Mouse (Mus musculus): ENCODE results near the gene Srebf1. TPM values are rescaled to one million over a fixed set of nuclear protein-coding genes. Genes with fewer than 3 reads are reported as not detected.

Srebf1 gene
- total RNA-seq, 2 experiments from 2014 or later, result 48.6 to 53.1 TPM

DNA sequence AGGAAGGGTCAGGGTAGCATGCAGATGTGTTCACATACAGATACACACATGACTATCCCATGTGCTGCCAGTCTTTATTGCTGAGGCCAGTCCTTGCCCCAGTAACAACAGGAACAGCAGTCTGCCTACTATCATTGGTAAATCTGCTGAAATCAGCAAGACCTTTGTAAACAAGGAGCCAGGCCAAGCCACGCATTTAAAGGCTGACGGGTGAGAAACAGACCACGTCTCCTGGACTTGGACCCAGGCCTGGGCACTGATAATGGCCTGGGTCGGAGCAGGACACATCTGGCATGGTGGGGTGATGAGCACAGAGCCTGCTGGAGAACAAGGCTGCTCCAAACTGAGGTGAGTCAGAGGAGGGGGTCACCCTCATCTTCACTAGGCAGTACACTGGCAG is 18.1 kb upstream of the Srebf1 start:
- DNase-seq (ENCODE audit: low spot score in 2 of 2), result no peak

DNA sequence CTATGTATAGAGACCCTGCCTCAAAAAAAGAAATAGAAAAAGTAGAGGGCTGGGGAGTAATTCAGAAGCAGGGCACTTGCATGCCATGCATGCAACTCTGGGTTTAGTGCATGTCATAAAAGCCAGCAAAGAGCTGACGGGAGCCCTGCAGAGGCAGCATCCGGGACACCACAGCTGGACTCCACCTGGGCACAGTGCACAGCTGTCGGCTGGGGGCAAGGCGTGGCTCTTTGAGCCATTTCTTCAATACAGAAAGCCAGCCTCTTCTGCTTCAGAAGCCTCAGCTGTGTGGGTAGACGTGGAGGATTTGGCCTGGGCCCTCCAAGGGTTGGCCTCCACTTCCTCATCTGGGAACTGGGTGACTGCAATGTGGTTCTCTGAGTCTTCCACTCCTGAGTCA is 13.0 kb upstream of the Srebf1 start:
- no peak for DNase-seq (ENCODE audit: low spot score in 2 of 2)

DNA sequence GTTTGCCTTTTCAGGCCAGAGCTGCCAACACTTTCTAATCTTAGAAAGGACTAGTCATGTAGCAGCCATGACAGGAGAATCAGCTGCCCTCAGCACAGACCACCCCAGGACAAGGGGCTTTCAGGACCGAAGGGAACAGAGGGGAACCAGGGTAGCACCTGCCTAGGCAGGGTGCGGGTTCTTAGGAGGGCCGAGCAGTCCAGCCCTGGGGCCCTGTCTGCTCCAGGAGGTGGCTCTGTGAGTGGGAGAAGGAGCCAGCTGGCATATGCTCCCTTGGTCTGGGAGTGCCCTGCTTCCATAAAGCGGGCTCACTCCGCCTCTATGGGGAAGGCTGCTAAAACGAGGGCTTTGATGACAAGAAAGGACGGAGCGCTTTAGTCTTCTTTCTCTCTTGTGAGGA is 10.9 kb upstream of the Srebf1 start:
- no peak for DNase-seq (ENCODE audit: low spot score in 2 of 2)

DNA sequence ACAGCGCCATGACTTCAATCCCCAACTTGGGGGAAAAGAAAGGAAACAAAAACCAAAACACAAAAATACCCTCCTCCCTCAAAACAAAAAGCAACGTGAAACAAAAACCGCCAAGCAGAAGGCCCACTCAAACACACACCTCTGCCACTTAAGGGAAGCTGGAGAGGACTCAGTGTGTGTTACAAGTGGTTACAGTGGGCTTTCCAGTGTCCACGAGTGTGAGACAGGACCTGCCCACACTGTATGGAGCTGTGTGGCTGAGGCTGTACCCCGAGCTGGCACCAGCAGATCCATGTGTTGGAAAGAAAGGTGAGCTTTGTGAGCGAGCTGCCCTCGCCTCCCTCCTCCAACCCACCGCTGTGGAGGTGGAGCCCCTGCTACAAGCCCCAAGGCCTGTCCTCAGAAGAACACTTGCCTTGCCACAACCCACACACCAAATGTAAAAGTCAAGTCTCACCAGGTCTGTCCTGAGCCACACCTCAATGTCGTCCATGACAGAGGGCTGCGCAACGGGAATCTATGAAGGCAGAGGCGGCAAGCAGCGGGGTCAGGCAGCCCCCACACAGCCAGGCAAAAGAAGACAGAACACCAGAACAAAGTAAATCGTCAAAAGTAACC is 10.2 kb upstream of the Srebf1 start:
- no peak for DNase-seq (ENCODE audit: low spot score in 2 of 2)

DNA sequence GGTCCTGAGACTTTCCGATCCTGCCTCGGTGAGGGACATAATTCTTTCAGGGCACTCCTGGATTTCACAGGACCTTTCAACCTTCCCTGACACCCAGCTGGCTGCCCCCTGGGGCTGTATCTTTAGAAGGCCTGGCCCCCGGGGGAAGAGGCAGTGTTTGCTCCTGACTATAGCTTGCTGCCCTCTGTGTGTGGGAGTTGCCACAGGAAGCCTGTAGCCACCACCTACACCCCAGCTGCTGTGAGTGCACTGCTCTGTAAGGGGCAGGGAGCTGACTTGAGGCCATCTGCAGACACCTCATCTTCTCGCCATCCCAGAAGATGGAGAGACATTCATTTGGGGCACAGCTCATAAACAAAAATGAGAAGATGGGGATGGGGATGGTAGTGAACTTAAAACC is 9.6 kb upstream of the Srebf1 start:
- DNase-seq (ENCODE audit: low spot score in 2 of 2), result no peak

DNA sequence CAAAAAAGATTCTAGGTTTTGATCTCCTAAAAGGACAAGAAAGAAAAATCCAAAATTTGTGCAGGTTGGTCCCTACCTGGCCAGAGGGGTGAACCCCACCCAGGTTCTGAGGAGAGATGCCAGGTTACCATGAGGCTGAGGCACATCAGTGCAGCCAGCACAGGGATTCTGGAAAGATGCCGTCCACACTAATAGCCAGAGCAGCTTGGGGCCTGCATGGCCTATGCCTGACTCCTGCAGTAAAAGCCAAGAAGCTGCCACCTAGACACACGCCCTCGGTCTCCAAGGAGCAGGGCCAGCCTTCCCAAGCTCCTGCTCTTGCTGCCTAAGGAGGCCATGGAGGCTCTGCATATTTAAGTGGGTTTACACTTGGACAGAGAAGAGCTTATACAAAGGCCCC is 8.9 kb upstream of the Srebf1 start:
- DNase-seq (ENCODE audit: low spot score in 2 of 2), result no peak

DNA sequence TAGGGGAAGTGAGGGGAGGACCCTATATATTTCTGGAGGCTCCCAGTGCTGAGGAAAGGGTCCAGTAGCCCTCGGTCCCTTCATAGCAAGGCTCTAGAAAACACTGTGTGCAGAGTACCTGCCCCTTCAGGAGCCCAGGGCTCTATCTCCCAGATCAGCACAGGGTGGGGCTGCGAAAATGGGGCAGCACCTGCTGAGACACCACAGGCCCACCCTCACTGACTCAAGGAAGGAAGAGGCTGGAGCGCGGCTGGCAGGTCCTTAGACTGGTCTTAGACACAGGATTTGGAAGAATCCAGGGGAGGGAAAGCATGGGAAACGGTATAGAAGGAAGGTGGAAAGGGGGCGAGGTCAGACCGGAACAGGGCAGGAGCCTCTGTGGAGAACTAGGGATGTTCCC is 8.1 kb upstream of the Srebf1 start:
- DNase-seq (ENCODE audit: low spot score in 2 of 2), result no peak

DNA sequence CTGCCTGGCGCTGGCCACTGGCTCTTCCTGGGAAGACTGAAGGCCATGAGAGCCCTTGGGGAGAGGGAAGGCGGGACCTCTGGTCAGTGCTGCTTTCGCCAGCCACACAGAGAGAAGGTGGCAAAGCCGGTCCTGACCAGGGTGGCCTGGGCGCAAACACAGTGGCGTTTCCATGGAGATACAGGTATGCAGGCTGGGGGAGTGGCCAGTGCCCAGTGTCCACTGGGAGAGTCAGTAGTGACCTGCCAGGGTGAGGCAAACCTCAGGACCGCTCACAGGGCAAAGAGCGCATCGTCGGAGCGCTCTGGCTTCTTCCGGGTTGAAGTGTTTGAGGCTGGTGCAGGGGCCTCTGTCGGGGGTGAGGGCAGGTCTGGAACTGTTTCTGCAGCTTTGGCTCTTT is 7.4 kb upstream of the Srebf1 start:
- no peak for DNase-seq (ENCODE audit: low spot score in 2 of 2)

DNA sequence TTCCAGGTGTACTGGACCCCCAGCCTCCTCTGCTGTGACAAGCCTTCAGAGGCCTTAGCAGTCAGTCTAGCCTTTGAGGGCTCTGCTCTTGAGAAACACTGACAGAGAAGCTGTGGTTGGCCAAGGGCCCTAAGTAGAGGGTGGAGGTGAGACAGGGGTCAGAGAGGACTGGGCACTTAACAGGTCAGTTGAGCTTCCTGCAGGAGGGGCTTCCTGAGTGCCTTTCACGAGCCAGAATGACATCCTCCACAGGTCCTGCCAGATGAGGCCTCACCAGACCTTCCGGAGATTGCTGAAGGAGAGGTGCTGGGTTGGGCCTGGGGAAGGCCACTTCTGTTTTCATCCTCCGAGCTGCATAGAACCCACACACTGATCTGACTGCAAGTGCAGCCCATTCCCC is 6.1 kb upstream of the Srebf1 start:
- no peak for DNase-seq (ENCODE audit: low spot score in 2 of 2)

DNA sequence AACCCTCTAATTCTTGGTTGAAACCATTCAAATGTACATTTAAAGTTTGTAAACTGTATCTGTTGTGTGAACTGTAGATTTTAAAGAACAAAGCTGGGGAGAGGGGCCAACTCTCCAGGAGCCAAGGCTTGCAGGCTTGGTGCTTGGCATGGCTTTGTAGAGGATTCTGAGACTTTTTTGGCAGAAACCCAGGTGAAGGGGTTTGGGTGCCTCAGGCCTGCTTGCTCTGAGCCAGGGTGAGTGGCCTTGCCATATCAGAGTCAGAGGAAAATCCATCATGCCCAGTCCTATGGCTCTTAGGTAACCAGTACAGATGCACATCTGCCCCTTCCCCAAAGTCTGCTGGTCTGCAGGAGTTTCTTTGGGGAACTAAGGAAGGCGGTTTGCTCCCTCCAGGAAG is 3.5 kb upstream of the Srebf1 start:
- DNase-seq (ENCODE audit: low spot score in 2 of 2), result no peak

DNA sequence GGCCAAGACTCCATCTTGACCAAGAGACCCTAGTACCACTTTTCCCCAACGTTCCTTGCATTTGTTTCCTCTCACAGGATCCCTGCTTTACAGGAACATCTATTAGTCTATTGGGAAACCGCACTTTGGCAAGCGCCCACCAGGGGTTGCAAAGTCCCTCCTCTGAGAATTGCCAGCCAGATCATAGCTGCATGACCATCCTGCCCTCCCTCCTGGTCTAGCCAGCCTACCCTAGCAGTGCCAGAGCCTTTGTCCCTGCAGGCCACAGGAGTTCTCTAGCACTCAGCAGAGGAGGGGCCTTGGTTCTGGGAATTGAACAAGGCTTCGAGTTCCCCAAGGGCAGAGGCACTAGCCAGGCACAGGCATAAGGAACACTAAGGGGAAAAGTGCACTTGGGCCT is 2.3 kb upstream of the Srebf1 start:
- no peak for DNase-seq (ENCODE audit: low spot score in 2 of 2)

DNA sequence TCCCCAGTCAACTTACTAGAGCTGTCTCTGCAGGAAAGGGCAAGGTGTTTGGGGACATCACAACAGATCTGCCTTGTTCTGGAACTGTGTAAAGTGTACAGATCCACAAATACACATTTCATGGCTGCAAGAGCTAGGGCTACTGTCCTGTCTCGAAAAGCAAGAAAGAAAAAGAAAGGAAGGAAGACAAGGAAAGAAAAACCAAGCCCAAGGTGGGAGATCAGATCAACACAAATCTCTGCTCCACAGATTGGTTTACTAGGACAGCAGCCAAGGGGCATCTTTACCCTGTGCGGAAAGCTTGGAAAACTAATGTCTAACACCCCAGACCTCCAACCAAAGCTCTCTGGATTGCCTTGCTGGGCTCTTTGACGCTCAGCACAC is 304 bp downstream of the Srebf1 start:
- DNase-seq (ENCODE audit: low spot score in 2 of 2), result no peak

DNA sequence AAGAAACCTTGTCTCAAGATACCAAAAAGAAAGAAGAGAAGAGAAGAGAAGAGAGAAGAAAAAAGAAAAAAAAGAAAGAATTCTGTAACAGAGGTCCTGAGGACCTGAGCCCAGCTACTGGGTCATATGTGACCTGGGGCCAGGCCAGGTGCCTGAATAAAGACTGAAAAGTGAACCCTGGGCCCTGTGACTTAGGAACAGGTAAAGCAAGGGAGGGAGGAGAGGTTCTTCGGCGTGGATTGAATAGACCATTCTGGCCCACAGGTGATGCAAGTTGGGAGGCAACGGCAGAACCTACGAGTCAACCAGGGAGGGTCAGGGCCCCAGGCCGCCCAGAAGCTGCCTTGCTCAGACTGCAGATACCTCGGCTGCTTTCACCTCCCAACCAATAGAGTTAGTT is 956 bp downstream of the Srebf1 start:
- DNase-seq (ENCODE audit: low spot score in 2 of 2), result no peak

DNA sequence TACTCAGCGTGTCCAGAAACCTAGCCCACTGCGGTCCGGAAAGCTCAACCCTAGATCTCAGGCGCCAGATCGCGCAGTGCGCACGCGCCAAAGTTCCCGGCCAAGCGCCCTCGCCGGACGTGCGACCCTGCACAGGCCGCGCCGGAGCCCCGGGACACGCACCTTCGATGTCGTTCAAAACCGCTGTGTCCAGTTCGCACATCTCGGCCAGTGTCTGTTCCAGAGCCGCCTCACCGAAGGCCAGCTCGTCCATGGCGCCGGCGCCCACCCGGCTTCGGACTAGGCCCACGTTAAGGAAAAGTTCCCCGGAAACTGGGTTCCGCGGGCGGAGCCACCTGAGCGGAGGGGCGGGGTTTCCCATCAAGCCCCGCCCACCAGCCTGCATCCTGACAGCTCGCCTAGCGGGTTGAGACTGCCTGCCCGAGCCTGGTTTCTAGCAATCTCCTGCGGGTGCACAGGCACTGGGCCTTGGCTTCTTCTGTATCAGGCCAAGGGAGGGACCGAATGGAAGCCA is 2.0 kb downstream of the Srebf1 start:
- peak; percentile 90 to 93 for DNase-seq (ENCODE audit: low spot score in 2 of 2)

DNA sequence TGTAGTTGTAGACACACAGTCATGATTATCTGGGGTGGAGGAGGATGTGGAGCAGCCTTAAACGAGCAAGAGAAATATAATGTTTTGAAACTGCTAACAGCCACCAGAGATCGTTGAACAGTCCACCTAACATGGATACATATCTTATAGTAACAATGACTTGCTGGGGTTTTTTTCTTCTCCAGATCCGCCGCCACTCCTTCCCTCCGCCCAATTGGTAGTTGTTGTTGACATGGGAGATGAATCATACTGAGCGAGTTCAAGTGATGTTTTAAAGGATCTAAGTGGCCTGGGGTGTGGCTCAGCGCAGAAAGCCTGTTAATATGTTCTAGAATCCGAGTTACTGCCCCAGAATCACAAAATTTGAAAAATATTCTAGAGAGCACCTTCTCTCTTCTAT is 2.8 kb downstream of the Srebf1 start:
- DNase-seq (ENCODE audit: low spot score in 2 of 2), result no peak

DNA sequence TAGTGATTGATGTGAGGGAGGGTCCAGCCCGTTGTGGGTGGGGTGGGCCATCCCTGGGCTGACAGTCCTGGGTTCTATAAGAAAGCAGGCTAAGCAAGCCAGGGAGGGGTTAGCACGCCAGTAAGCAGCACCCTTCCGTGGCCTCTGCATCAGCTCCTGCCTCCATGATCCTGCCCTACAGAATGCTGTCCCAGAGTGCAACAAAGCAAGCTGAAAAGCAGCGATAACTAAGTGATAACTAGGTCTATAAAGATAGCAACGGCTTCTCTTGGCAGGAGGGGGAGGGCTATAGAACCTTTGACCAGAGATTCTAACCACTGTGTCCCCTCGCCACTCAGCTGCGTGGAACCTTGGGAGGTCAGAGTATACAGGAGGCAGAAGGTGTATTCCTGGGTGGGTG is 4.9 kb downstream of the Srebf1 start:
- DNase-seq (ENCODE audit: low spot score in 2 of 2), result no peak

DNA sequence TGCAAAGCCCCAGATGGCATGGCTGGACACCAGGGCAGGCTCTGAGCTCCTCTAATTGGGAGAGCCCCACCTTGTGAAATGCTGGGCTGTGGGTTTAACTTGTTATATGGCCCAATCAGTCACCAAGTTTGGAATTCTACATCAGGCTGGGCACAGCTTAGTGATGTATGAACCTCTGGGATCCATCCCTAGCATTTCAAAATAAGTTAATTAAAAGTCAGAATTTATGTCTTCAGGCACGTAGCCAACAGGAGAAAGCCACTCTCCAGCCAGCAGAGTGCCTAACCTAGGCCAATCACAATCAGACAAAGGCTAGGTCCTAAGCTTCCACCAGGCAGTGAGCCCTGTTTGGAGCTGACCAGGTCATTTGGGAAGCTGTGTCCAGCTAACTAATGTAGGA is 5.7 kb downstream of the Srebf1 start:
- no peak for DNase-seq (ENCODE audit: low spot score in 2 of 2)

DNA sequence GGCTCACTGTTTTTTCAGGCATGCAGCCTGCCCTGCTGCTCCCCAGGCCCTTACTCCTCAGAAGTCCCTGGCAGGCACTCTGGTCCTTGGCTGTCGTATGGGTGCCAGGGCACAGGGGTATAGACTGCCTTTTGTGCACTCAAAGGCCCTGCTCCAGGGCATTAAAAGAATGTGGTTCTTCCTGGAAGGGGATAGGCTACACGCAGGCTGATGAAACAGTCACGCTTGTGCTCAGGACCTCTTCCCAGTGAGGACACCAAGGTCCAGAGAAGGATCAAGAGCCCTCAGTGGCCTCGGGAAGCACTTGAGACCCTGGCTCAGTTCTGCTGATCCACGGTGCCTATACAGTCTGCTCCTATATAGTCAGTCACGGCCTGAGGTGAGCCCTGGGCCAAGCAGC is 9.1 kb downstream of the Srebf1 start:
- no peak for DNase-seq (ENCODE audit: low spot score in 2 of 2)

DNA sequence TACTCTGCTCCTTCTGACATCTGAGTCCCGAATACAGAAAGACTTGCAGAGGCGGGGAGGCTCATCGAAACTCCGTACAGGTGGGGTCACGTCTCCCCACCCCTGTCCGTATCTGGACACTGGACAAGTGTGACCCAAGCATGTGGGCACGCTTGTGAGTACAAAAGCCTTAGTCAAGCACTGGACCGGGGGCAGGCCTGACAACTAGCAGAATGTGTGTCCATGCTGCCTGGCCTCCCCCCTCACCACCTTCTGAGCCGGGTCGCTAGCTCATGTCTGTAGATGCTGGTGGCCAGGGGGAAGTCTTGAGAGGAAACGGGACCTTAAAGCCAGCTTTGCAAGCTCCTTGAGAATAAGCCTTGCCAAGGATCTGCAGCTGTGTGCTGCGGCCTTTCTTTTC is 10.6 kb downstream of the Srebf1 start:
- DNase-seq (ENCODE audit: low spot score in 2 of 2), result no peak

DNA sequence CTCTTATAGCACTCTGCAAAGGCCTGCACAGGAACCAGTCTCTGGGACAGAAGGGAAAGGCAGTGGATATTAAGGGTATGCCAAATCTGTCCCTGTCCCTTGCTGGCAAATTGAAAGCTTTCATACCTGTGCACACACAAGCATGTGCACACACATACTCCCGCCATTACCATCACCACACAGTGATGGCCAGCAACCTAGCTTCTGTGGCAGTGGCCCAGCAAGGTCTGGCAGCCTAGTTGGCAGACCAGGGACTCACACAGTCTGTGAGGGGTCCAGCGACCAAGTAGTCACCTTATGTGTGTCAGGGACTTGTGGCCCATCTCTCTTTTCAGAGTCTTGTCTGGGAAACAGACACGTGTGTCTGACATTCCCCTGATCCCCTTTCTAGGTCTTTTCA is 11.2 kb downstream of the Srebf1 start:
- DNase-seq (ENCODE audit: low spot score in 2 of 2), result no peak

DNA sequence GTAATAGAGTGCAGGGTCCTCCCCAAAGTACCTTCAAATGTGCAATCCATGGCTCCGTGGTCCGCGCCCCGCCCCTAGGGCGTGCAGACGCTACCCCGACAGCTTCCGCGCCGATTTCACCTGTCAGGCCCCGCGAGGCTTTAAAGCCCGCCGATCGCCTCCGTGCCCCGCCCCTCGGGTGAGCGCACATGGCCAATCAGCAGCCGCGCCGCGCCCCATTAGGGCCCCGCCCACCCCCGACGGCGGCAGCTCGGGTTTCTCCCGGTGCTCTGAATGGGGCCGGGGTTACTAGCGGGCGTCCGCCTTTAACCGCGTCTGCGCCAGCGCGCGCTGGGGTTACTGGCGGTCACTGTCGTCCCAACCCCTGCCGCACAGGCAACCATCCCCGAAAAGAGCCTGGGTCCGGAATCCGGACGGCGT is 12.1 kb downstream of the Srebf1 start:
- peak; percentile 90 to 93 for DNase-seq (ENCODE audit: low spot score in 2 of 2)

DNA sequence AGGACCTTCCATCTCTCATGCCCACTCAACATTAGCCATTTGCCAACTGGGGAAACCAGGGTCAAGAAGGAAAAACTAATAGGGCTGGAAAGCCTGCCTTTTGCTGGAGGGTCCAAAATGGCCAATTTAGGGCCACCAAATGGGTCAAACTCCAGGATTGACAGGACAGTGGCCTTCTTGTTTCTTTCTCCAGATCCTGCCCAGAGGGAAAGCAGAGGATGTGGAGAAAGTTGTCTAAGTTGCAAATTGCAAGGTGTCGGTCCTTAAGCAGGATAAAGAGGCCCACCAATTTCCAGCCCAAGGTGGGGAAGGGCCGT is 12.5 kb downstream of the Srebf1 start:
- no peak for DNase-seq (ENCODE audit: low spot score in 2 of 2)

DNA sequence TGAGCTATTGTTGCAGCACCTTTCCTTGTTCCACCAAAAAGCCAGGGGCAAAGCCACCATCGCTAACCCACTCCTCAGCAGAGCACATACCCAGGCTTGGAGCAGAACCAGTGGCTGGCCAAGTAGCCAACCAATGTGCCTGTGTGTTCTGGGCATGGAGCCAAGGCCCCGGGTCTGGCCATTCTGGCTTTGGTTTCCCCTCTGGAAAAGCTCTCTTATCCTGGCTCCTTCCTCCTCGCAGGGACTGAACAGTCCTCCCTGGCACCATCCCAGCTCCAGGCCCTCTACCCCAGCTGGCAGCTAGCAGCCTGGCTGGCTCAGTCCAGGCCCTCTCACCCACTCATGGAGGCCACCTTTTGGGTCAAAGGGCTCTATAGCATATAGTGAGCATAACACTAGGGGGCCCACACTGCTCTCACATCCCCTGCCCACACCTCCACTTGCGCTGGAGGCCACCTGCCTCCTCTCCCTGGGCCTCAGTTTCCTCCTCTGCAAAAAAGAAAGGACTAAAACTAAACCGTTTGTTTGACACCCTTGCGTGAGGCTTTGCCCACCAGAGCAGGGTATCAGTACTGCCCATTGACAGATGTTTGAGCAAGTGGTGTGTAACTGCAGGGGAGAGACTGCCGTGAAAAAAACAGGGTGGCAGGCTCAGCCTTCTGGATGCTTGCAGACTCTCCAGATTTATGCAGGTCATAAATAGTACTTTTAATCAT is 13.0 kb downstream of the Srebf1 start:
- peak in 1 of 2 experiments; percentile 76 for DNase-seq (ENCODE audit: low spot score in 2 of 2)

Measured in gastrocnemius, postnatal 4 days (tissue).